Mouse (Mus musculus): ENCODE results near the gene Uba5. TPM values are rescaled to one million over a fixed set of nuclear protein-coding genes. Genes with fewer than 3 reads are reported as not detected.

Uba5 gene
- polyA plus RNA-seq (2017; shearing (Covaris generic)): 10 to 100 TPM; 11.6 to 14.6 TPM

GRCm38 (mm10) chr9:104062430-104063243 is at the start of gene Uba5:
Uba5 (minus strand) TSS chr9:104063134.
- ATAC-seq: peak; percentile 79

- no peak for ATAC-seq
These were observed 46.2 kb upstream of the Uba5 start for GRCm38 (mm10) chr9:104109151-104109550.

GRCm38 (mm10) chr9:104108571-104109143 is 45.7 kb upstream of the Uba5 start:
- ATAC-seq: no peak

GRCm38 (mm10) chr9:104107482-104107881 is 44.5 kb upstream of the Uba5 start:
- ATAC-seq: no peak

- no peak for ATAC-seq
These were observed 44.0 kb upstream of the Uba5 start for GRCm38 (mm10) chr9:104106930-104107329.

- no peak for ATAC-seq
These were observed 42.1 kb upstream of the Uba5 start for GRCm38 (mm10) chr9:104104986-104105385.

- ATAC-seq: no peak
These were observed 40.0 kb upstream of the Uba5 start for GRCm38 (mm10) chr9:104102901-104103300.

GRCm38 (mm10) chr9:104102301-104102700 is 39.4 kb upstream of the Uba5 start:
- ATAC-seq: no peak

- ATAC-seq: no peak
These were observed 38.5 kb upstream of the Uba5 start for GRCm38 (mm10) chr9:104101458-104101857.

GRCm38 (mm10) chr9:104100822-104101221 is 37.9 kb upstream of the Uba5 start:
- ATAC-seq: no peak

GRCm38 (mm10) chr9:104099060-104099459 is 36.1 kb upstream of the Uba5 start:
- no peak for ATAC-seq

GRCm38 (mm10) chr9:104098256-104098655 is 35.3 kb upstream of the Uba5 start:
- no peak for ATAC-seq

- no peak for ATAC-seq
These were observed 30.0 kb upstream of the Uba5 start for GRCm38 (mm10) chr9:104092945-104093344.

GRCm38 (mm10) chr9:104088555-104088954 is 25.6 kb upstream of the Uba5 start:
- no peak for ATAC-seq

- no peak for ATAC-seq
These were observed 22.9 kb upstream of the Uba5 start for GRCm38 (mm10) chr9:104085730-104086429.

- no peak for ATAC-seq
These were observed 17.1 kb upstream of the Uba5 start for GRCm38 (mm10) chr9:104080038-104080437.

- ATAC-seq: no peak
These were observed 16.4 kb upstream of the Uba5 start for GRCm38 (mm10) chr9:104079379-104079778.

GRCm38 (mm10) chr9:104078780-104079179 is 15.8 kb upstream of the Uba5 start:
- ATAC-seq: no peak

GRCm38 (mm10) chr9:104075808-104076207 is 12.9 kb upstream of the Uba5 start:
- ATAC-seq: no peak

- no peak for ATAC-seq
These were observed 8.1 kb upstream of the Uba5 start for GRCm38 (mm10) chr9:104070863-104071604.

- no peak for ATAC-seq
These were observed 7.3 kb upstream of the Uba5 start for GRCm38 (mm10) chr9:104070241-104070640.

GRCm38 (mm10) chr9:104064571-104064970 is 1.6 kb upstream of the Uba5 start:
- no peak for ATAC-seq
